Mouse (Mus musculus) naive thymus-derived CD4-positive, alpha-beta T cell, adult 2 months (primary cell): Measurements from ENCODE around the gene Arf3.

Experiments used
- DNase-seq: peaks from one replicate; pipeline ENCODE4 v3.0.0-alpha.2; 2011; ENCODE audit warnings: low read depth

The Arf3 gene

DNA sequence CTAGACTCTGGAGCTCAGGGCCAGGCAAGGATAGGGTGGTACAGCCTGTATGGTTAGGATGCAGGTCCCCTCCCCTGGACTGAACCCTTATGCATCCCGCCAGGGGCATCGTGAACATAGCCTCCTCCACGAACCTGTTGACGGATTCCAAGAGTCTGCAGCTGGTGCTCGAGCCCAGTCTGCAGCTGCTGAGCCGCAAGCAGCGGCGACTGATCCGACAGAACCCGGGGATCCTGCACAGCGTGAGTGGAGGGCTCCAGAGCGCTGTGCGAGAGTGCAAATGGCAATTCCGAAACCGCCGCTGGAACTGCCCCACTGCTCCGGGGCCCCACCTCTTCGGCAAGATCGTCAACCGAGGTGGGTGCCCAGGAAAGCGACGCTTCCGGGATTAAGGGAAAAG, 27.7 kb upstream of the Arf3 start:
- DNase-seq = peak; percentile 44

DNA sequence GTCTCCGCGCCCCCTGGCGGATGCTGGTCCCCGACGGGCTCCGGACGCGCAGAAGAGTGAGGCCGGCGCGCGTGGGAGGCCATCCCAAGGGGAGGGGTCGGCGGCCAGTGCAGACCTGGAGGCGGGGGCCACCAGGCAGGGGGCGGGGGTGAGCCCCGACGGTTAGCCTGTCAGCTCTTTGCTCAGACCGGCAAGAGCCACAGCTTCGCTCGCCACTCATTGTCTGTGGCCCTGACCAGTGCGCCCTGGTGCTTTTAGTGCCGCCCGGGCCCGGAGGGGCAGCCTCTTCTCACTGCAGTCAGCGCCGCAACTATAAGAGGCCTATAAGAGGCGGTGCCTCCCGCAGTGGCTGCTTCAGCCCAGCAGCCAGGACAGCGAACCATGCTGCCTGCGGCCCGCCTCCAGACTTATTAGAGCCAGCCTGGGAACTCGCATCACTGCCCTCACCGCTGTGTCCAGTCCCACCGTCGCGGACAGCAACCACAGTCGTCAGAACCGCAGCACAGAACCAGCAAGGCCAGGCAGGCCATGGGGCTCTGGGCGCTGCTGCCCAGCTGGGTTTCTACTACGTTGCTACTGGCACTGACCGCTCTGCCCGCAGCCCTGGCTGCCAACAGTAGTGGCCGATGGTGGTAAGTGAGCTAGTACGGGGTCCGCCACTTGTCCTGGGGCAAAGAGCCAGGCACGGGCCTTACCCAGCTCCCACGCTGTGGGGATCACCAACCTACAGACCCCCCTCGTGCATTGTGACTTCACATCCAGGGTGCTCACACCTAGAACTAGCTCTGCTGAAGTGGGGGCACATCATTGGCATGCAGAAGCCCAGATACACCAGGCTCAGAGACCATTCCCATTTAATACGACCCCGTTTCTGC, 26.9 kb upstream of the Arf3 start, which contains the start of gene Wnt1:
Wnt1 (plus strand) TSS at position 197 of the 875 bp plus-strand sequence.
- peak; percentile 76 for DNase-seq

DNA sequence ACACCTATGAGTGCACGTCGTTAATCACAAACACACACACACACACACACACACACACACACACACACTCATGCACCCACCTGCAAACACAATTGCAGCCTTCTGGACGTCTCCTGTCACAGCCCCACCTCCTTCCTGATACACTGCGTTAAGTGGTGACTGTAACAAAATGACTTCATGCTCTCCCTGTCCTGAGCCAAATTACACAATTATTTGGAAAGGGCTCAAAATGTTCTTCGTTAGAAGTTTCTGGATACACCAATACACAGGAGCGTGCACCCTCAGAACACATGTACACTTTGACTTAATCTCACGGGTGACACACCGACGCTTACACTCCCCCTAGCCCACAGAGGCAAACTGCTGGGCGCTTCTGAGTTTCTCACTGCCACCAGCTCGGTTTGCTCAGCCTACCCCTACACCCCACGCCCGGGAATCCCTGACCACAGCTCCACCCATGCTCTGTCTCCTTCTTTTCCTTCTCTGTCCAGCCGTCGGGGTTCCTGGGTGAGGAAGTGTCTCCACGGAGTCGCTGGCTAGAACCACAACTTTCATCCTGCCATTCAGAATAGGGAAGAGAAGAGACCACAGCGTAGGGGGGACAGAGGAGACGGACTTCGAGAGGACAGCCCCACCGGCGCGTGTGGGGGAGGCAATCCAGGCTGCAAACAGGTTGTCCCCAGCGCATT, 26.1 kb upstream of the Arf3 start:
- DNase-seq = no peak

DNA sequence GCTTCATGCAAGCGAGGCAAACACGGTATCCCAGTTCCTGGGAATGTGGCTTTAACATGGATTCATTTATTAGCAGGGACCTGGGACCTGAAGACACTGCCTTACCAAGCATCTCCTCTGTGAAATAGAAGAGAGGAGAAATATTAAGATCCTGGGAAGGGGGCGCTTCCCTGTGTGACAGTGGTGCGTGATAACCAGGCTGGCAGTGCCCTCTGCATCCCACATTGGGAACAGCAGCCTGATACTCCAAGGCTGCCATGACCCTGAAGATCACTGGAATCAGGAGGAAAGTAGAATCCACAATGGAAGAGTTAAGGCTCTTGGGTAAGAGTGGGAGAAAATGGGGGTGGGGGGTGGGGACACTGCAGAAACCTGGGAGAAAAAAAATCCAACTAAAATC, 24.9 kb upstream of the Arf3 start:
- DNase-seq = no peak

DNA sequence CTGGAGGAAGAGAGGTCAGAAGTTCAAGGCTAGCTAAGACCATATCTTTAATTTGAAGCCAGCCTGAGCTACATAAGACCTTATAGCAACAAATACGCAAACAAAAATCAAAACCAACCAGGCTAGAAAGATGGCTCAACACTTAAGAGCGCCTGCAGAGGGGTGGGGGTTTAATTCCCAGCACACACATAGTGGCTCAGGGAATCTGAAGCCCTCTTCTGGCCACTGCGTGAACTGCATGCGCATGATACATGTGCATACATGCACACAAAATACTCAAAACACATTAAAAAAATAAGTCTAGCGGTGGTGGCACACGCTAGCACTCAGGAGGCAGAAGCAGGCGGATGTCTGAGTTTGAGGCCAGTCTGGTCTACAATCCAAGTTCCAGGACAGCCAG, 22.7 kb upstream of the Arf3 start:
- DNase-seq = peak; percentile 55

DNA sequence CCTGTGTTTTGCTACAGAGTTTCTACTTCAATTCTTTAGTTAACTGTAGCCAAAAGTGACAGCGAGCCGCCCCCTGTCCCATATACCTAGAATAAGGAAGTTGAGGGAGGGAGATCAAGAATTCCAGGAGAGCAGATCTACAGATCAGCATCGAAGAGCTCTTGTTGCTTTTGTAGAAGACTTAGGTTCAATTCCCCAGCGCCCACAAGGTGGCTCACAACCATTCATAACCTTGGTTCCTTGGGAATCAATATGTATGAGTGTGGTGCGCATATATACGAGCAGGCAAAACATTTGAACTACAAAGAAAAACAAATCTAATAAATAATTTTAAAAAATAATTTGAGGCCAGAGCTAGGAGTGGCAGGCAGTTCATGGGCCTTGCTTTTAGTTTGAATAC, 18.2 kb upstream of the Arf3 start:
- DNase-seq = no peak

DNA sequence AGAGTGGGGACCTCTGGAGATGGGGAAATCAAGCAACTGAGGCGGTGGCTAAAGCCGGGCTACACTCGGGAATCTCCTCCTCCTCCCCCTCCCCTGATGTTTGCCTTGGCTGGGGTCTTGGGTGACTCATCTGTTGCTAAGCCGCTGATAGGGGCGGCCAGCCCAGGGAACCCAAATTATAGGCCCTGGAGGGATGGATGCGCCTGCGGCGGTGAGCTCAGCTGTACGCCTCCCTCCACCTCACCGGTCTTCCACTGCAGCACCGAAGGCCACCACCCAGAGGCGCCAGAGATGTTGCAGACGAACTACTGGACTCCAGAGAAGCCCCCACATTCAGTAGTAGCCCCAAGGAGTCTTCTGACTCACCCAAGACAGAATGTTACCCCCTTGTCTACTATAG, 17.6 kb upstream of the Arf3 start:
- DNase-seq = no peak

DNA sequence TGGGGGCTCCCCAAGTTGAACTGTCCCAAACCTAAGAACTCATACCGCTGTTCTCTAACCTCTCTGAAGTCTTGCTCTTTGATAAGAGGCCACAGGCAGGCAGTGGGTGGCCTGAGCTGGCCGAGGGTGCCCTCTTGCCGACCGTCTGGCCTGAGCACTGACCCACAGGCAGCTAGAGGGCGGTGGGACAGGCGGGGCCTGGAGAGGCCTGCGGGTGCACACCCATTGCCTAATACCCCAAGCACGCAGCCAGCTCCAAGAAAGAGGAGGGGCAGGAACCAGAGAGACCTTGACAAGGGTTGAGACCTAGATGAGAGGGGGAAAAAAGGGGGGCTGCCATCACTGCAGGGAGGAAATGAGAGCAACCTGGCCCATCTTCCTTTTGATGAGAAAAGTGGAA, 17.1 kb upstream of the Arf3 start:
- DNase-seq = no peak

DNA sequence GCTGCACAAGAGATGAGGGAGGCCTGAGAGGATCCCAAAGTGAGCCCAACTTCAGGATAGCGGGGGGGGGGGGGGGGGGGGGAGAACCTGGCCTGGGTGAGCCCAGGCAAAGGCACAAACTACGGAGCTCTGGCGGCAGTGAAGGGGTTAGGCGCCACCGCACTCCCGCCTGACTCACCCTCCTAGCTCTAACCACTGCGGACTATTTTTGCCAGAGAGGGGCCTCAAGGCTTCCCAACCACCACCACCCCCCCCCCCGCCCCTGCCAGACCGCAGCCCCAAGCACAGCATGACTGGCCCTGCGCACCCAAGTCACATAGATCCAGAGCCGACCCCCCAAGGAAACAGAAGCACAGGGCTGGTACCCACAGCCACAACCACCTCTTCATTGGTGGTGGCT, 15.8 kb upstream of the Arf3 start:
- no peak for DNase-seq

DNA sequence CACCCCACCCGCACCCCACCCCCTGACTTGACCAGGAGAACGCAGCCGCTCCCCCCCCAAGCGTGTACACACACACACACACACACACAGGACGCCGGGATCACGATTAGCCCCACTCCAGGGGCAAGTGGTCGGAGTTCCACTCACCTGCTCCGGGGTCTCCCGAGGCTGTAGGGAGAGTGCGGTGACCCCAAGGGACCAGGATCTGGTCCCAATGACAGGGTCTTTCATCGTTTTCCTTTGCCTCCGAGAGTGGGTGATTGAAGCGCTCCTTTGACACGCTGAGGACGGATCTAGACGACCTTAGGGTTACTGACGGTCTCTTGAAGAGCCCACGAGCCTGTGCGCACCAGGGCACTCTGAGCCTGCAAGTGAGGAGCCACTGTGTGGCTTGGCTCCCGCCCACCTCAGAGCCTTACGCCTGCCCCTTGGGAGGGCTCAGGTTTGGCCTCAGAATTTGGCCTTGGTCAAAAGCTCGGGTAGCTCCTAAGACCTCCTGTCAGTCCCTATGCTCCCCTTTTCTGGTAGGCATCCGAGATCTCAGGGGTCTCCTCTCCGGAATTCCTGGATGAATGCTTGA, 15.3 kb upstream of the Arf3 start:
- DNase-seq = no peak

DNA sequence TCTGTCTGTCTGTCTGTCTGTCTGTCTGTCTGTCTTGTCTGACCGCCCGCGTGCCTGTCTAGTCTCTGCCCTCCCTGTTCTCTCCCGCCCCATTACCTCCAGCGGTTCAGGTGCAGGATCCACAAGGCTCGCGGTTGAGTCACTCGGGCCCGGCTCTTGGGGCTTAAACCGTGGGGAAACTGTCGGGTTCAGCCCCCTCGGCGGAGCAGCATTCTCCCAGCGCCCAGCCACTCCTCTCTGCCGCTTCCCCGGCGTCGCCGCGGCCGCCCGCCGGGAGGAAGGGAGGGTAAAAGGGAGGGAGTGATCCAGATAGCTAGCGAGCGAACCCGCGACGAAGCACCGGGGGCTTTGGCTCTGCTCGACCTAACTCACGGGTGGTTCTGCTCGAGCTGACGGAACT, 14.7 kb upstream of the Arf3 start, which contains the start of gene Wnt10b:
Wnt10b (minus strand) TSS at position 389 of the 400 bp plus-strand sequence.
- DNase-seq = peak; percentile 46

DNA sequence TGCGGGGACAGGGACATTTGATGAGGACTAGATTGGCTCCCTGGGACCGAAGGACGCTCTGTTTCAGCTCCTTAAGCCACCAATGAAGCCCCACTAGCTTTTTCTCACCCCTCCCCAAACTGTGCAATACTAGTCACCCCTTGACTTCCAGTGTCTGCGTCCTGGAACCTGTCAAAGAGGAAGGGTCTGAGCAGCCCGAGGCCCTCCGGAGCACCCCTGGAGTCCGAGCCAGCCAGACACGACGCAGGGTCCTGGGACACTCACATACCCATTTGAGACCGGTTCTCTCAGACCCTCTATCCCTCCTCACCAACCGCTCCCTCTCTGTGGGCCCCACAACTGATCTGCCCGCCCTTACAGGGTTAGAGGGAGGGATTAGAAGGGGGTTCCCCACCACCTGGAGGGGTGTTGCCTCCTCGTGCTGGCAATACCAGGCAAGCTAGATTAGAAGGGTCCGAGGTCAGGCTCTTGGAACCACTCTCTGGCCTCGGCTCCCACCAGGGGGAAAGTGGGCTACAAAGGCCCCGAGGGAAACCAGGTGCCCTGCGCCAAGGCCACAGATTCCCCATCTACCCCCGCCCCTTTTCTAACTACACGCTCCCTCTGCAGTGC, 14.1 kb upstream of the Arf3 start:
- DNase-seq = peak; percentile 37

DNA sequence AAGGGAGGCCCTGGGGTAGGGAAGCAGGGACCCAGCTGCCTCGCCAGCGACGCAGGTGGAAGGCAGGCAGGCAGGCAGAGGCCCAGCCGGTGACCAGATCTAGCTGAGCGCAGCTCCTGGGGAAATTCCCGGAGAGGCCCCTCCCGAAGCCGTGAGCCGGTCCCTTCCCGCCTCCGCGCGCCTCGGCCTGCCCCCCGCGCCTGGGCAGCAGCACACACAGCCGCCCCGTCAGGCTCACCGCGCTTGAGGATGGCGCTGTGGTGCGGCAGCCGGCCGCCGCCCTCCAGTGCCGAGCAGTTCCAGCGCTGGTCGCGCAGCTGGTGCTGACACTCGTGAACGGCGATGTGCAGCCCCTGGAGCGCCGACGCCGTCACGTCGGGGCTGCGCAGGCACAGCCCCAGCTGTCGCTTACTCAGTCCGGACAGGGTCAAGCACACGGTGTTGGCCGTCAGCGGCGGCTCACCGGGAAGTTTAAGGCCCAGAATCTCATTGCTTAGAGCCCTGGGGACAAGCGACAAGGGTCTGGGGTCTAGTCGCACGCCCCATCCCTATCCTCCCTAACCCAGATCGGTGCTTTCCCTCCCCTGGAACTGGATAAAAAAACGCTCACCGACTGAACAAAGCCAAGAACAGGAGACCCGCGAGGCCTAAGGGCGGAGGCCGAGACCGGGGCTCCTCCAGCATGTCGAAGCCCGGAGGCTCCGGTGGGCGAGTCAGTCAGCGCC, 13.4 kb upstream of the Arf3 start:
- peak; percentile 69 for DNase-seq

DNA sequence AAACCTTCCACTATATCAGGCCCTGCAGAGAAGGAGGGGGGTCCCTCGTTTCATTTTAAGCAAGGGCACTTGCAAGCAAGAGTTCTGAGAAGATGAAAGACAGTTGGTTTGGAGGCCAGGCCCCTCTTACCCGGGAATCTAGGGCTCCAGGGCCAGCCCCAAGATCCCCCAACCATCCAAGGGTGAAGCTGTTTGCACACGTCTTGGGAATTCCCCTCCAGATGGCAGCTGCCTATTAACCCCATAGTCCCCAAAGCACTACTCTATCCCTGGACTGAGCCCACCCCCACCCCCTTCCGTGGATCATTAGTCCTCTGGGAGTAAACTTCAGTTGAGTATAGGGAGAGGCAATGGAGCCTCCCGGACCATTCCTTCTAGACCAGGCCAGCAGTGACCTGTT, 12.5 kb upstream of the Arf3 start:
- DNase-seq = no peak

DNA sequence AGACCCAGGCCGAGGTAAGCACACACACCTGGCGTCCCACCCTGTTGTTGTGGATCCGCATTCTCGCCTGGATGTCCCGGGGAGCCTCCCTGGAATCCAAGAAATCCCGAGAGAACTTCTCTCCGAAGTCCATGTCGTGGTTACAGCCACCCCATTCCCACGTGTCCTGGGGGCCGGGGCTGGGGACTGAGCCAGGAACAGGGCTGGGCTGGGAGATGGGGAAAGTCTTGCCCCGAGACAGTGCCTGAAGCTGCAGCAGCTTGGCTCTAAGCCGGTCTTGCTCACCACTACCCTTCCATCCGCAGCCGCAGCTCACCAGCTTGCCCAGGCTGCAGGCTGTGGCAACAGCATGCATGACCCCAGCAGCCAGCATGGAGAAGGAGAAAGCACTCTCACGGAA, 11.1 kb upstream of the Arf3 start:
- no peak for DNase-seq

DNA sequence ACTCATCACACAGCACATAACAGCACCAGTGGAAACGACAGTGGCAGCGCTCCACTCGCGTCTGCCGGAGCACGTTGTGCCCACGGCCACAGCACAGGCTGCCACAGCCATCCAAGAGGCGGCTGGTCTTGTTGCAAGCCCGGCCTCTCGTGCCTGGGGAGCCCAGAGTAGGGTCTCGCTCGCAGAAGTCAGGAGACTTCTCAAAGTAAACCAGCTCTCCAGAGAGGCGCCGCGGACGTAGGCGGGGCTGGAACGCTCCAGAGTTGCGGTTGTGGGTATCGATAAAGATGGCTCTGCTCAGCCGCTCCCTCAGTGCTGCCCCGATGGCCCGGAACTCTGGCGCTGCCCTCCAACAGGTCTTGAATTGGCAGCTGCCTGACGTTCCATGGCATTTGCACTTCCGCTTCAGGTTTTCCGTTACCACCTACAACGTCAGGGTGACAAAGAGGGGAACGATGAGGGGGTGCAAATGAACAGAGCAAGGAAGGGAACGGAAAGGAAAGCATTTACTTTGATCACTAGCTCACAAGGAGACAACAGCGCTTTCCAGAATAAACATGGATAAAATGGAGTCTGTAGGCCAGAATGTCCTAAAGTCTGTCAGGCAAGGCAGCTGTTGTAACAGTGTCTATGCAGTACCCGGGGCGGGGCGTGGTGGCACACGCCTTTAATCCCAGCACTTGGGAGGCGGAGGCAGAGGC, 9.6 kb upstream of the Arf3 start:
- peak; percentile 78 for DNase-seq

DNA sequence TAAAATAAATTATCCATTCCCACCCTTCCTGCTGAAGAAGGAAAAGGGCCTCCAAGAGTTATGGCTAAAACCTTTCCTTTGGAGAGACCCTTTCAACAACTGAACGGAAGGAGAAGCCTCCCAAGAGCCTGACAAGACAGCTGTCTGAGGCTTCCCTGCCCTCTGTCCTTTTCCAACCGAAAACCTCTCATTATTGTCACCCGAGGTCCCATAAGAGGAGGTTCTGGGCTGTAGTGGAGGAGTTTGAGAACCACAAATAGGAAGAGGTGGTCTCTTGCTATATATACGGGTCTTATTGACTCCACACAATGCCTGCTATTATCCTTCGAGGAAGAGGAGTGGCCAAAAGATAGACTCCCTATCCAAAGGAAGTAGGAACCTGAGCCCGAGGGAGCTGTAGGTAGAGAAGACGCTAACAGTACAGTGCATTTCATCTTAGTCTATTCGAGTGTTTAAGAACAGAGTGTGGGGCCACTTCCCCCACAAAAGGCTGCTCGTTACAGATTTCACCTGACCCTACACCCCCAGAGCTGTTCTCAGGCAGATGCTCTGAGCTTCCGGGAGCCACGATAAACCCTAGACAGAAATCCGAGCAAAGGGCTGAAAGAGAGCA, 8.9 kb upstream of the Arf3 start:
- DNase-seq = no peak

DNA sequence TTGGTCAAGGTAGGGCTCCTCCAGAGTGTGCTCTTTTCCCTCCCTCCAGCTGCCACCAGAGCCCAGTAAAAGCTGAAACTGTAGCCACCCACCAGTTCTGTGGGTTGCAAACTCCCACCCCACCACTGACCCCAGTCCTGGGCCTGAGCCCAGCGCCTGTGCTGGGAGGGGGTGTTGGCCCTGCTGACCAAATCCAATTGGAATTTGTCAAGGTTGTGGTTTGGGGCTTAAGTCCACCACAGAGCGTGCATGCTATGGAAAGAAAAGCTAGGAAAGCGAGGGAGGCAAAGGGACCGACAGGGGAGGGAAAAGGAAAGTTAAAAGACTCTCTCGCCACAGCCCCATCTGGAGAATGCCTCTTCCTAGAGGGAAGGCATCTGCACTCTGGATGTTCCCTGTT, 5.2 kb upstream of the Arf3 start:
- DNase-seq = no peak

DNA sequence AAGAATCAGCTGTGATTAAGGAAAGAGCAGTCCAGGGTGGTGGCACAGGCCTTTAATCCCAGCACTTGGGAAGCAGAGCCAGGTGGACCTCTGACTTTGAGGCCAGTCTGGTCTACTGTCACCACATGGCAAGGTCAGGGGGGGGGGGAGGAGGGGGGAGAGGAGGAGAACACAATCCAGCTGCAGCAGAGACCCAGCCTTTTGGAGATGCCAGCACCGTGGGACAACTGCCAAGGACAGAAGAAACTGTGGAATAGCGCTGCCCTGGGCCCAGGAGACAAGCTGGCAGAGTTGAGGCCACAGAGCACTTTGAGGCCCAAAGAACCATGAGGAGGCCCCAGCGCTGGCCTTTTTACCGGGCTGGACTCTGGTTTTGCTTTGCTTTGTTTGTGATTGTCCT, 2.9 kb upstream of the Arf3 start:
- DNase-seq = no peak

DNA sequence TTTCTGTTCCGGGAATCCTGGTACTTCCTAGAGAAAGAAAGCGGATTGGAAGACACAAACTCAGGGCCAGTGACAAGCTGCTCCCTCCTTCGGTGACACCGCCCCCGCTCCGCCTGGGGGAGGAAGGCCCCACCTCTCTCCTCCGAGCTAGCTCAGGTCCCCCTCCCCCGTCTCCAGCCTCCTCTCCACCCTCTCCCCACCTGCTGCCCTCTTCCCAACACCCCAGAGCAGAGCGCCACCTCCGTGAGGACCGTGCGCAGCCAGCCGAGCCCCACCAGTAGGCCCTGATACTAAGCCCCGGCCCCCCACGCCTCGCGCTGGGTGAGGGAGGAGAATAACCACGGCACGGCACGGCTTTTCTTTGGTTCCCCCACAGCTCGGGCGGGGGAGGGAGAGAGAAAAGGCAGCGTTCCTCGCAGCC, 803 bp downstream of the Arf3 start:
- DNase-seq = peak; percentile 73

DNA sequence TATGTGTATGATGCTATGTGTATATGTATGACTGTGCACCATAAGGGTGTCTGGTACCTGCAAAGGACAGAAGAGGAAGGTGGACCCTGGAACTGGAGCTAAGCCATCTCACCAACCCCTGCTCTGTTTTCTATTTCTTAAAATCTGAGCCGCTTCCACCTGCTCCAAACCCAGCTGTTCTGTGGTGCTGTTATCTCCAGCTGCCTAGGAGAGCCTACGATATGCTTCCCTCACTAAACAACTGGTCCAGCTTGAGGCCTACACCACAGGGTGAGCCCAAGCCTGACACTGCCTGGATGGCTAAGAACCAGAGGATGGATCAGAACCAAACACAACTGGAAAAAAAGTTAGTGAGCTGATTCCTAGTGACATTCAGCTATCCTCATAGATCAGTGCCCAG, 8.9 kb downstream of the Arf3 start:
- no peak for DNase-seq
